Mouse (Mus musculus): ENCODE measurements around the gene Syn3. TPM values are rescaled to one million over a fixed set of nuclear protein-coding genes. Genes with fewer than 3 reads are reported as not detected.

Gene Syn3
- polyA plus RNA-seq, 1 experiment, result 3.3 TPM

DNA sequence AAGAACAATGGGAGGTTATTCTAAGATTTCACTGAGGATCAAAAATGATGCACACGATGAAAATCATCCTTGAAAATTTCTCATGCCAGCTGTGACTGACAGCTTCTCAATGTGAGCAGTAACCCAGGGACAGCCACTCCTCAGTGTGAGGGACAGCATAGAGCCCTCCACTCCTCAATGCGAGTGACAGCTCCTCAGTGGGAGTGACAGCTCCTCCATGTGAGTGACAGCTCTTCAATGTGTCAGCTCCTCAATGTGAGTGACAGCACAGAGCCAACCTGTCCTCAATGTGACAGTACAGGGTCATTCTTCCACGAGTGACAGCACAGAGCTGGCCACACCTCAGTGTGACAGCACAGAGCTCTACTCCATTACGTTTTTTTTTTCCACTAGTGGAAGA is 310.1 kb downstream of the Syn3 start:
- H3K27me3 ChIP-seq (replicated peaks; ENCODE audit: control insufficient read depth, insufficient read depth, low read length), result no peaks in the 10 kb centered on the region
- DNase-seq, result no peak
- no peak for TF ChIP-seq CTCF (conservative IDR thresholded peaks at IDR 0.05; ENCODE audit: insufficient read depth, insufficient read length, low read depth, low read length)
- TF ChIP-seq POLR2A (IDR thresholded peaks at IDR 0.05; ENCODE audit: low read depth, low read length), result no peak
- 81% methylated on average over 4 of the region's 4 CpGs for WGBS
- no peak overlapping the region for H3K4me3 ChIP-seq (ENCODE audit: insufficient read depth, low read depth, low read length)
- no peaks in the 10 kb centered on the region for H3K36me3 ChIP-seq (ENCODE audit: control insufficient read depth, insufficient read depth, low read length)
- no peak overlapping the region for H3K27ac ChIP-seq (ENCODE audit: insufficient read depth, low read depth, low read length)
- 0 out of 2 replicates have a peak, but pooled peaks cover 1% of the 10 kb centered on the region for H3K4me1 ChIP-seq (ENCODE audit: control insufficient read depth, insufficient read depth, low read length)

DNA sequence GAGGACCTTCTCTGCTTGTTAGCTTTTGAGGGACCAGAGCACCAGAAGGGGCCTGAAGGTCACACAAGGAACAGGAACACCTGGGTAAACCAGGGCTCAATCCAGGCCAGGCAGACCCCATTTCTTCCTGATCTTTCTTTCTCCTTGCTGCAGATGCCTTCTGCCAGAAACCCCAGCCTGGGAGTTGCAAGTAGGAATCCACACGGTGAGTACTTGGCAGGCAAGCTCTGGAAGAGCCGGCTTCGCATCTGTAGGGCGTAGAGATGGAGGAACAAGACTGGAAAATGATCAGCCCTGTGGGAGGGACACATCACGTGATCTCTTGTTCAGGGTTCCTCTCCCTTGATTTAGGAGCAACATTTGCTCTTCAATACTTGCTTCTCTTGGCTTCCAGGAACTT is 310.8 kb downstream of the Syn3 start:
- no peak overlapping the region for H3K27ac ChIP-seq (ENCODE audit: insufficient read depth, low read depth, low read length)
- H3K4me3 ChIP-seq (ENCODE audit: insufficient read depth, low read depth, low read length), result no peak overlapping the region
- no peaks in the 10 kb centered on the region for H3K27me3 ChIP-seq (replicated peaks; ENCODE audit: control insufficient read depth, insufficient read depth, low read length)
- no peaks in the 10 kb centered on the region for H3K36me3 ChIP-seq (ENCODE audit: control insufficient read depth, insufficient read depth, low read length)
- peaks cover 8% of the 10 kb centered on the region for H3K4me1 ChIP-seq (ENCODE audit: control insufficient read depth, insufficient read depth, low read length)
- DNase-seq, result no peak
- WGBS, result 87% methylated on average over 5 of the region's 5 CpGs
- TF ChIP-seq CTCF (conservative IDR thresholded peaks at IDR 0.05; ENCODE audit: insufficient read depth, insufficient read length, low read depth, low read length) (no peak), POLR2A (IDR thresholded peaks at IDR 0.05; ENCODE audit: low read depth, low read length) (no peak)

DNA sequence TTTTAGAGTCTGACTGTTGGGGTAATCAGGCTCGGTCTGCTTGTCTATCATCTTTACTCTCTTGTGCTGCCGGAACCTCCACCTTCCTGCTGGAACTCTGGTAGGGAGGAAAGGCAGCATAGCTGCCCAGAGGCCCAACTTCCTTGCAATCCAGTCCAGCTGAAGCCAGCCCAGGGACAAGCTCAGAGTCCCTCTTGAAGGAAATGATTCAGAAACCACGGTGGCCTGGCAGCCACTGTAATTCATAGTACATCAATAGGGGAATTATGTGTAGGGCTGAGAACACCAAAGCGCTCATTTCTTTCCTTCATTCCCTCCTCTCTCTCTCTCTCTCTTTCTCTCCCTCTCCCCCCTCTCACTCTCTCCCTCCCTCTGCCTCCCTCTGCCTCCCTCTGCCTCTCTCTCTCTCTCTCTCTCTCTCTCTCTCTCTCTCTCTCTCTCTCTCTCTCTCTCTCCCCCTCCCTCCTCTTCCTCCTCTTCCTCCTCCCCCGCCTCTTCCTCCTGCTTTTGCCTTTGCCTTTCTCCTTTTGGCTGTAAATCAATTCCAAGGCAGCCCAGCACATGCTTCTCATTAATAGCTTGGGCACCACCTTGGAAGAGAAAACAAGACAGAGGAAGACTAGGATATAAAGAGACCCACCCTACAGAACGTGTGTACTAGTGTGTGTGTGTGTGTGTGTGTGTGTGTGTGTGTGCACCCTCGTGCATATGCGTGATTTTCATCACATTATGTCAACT is 315.4 kb downstream of the Syn3 start:
- no peaks in the 10 kb centered on the region for H3K36me3 ChIP-seq (ENCODE audit: control insufficient read depth, insufficient read depth, low read length)
- no peak overlapping the region for H3K4me3 ChIP-seq (ENCODE audit: insufficient read depth, low read depth, low read length)
- H3K27me3 ChIP-seq (replicated peaks; ENCODE audit: control insufficient read depth, insufficient read depth, low read length), result no peaks in the 10 kb centered on the region
- H3K27ac ChIP-seq (ENCODE audit: insufficient read depth, low read depth, low read length), result peak overlapping the region; percentile 35
- TF ChIP-seq CTCF (conservative IDR thresholded peaks at IDR 0.05; ENCODE audit: insufficient read depth, insufficient read length, low read depth, low read length) (no peak), POLR2A (IDR thresholded peaks at IDR 0.05; ENCODE audit: low read depth, low read length) (no peak)
- H3K4me1 ChIP-seq (ENCODE audit: control insufficient read depth, insufficient read depth, low read length), result peaks cover 8% of the 10 kb centered on the region
- 58% methylated on average over 8 of the region's 8 CpGs for WGBS
- peak; percentile 46 for DNase-seq

DNA sequence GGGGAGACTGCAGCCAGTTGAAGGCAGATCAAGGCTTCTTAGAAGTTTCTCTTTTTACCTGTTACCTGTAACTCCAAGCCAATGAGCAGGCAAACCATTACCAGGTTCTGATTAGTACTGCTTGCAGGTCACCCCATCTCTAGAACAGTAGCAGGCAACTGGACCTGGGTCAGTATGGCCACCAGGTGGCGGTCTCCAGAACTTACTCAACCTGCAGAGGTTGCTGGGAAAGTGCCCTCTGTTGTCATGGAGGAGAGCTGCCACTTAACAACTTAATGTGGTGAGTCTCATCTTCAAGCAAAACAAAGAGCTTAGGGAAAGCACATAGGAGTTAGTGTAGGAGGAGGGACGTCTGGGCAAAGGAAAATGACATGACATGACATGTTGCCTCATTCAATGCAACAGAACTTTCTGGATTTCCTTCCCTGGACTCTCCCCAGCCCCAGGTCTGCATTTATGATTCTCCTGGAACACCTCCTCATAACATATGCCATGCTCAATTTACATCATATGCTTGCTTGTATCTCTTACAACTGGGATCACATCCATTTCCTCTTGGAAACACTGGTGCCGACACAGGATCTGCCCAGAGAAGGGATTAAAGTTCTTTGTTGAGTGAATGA is 316.4 kb downstream of the Syn3 start:
- Histone ChIP-seq H3K4me1 (ENCODE audit: control insufficient read depth, insufficient read depth, low read length) (peaks cover 8% of the 10 kb centered on the region), H3K27me3 (replicated peaks; ENCODE audit: control insufficient read depth, insufficient read depth, low read length) (no peaks in the 10 kb centered on the region), H3K27ac (ENCODE audit: insufficient read depth, low read depth, low read length) (no peak overlapping the region), H3K36me3 (ENCODE audit: control insufficient read depth, insufficient read depth, low read length) (no peaks in the 10 kb centered on the region), H3K4me3 (ENCODE audit: insufficient read depth, low read depth, low read length) (no peak overlapping the region)
- TF ChIP-seq CTCF (conservative IDR thresholded peaks at IDR 0.05; ENCODE audit: insufficient read depth, insufficient read length, low read depth, low read length) (peak; percentile 77), POLR2A (IDR thresholded peaks at IDR 0.05; ENCODE audit: low read depth, low read length) (no peak)
- DNase-seq, result peak; percentile 82
- 68% methylated on average over 3 of the region's 3 CpGs for WGBS

DNA sequence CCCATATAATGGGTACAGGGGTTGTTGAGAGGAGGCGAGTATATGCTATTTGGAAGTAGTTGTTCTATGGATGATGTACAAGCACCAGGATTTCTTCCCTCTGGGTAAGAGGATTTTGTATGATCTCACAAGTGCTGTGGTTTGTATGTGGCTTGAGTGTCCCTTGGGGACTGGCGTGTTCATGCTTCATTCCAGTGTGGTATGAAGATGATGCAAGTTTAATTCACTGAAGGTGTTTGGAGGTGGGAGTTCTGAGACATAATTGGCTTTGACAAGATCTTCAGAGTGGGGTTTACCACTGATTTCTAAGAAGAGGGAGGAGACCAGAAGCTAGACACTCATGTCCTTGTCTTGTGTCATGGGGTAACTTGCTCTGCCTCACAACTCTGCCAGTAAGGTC is 322.3 kb downstream of the Syn3 start:
- H3K4me1 ChIP-seq (ENCODE audit: control insufficient read depth, insufficient read depth, low read length), result no peaks in the 10 kb centered on the region; the same call in 1 of the 2 replicates
- no peaks in the 10 kb centered on the region for H3K36me3 ChIP-seq (ENCODE audit: control insufficient read depth, insufficient read depth, low read length)
- H3K27ac ChIP-seq (ENCODE audit: insufficient read depth, low read depth, low read length), result no peak overlapping the region
- no peak overlapping the region for H3K4me3 ChIP-seq (ENCODE audit: insufficient read depth, low read depth, low read length)
- no peak for DNase-seq
- WGBS, result 90% methylated on average over 2 of the region's 2 CpGs
- TF ChIP-seq POLR2A (IDR thresholded peaks at IDR 0.05; ENCODE audit: low read depth, low read length), result no peak
- TF ChIP-seq CTCF (conservative IDR thresholded peaks at IDR 0.05; ENCODE audit: insufficient read depth, insufficient read length, low read depth, low read length), result no peak
- H3K27me3 ChIP-seq (replicated peaks; ENCODE audit: control insufficient read depth, insufficient read depth, low read length), result no peaks in the 10 kb centered on the region

DNA sequence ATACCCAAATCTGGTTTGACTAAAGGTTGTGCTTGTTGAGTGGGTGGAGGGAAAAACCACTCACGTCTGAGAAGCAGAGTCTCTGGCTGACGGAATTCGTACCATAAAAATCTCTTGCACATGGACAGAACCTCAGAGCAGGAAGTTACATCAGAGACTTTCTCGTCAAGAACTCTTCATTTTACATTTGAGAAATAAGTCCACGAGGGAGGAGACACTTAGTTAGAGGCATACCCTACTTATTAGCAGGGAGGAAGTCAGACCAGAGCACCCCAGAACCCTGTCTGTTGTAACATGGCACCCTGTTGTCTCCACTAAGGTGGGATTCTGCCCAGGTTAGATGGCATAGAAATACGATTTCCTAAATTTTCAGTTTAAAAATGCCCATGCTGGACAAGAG is 324.7 kb downstream of the Syn3 start:
- Histone ChIP-seq H3K36me3 (ENCODE audit: control insufficient read depth, insufficient read depth, low read length) (no peaks in the 10 kb centered on the region), H3K27me3 (replicated peaks; ENCODE audit: control insufficient read depth, insufficient read depth, low read length) (no peaks in the 10 kb centered on the region), H3K27ac (ENCODE audit: insufficient read depth, low read depth, low read length) (no peak overlapping the region), H3K4me3 (ENCODE audit: insufficient read depth, low read depth, low read length) (no peak overlapping the region), H3K4me1 (ENCODE audit: control insufficient read depth, insufficient read depth, low read length) (no peaks in the 10 kb centered on the region; the same call in 1 of the 2 replicates)
- DNase-seq, result no peak
- 81% methylated on average over 6 of the region's 6 CpGs for WGBS
- no peak for TF ChIP-seq POLR2A (IDR thresholded peaks at IDR 0.05; ENCODE audit: low read depth, low read length)
- TF ChIP-seq CTCF (conservative IDR thresholded peaks at IDR 0.05; ENCODE audit: insufficient read depth, insufficient read length, low read depth, low read length), result no peak

DNA sequence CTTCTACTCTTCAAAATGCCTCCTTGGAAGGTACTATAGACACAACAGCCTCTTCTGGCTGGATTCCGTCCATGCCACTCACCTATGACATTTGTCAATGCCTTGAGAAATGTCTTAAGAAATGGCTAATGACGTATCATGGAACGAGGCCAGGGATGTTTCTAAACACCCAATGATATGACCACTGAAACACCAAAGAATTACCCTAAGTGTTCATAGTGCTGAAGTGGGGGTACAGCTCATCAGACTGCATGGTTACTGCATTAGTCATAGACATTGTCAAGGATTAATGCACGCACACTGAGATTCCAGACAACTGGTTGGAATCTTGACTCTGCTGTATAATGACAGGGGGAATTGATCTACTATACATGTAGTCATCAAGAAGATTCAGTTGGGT is 325.4 kb downstream of the Syn3 start:
- H3K4me1 ChIP-seq (ENCODE audit: control insufficient read depth, insufficient read depth, low read length), result no peaks in the 10 kb centered on the region; the same call in 1 of the 2 replicates
- DNase-seq, result no peak
- H3K36me3 ChIP-seq (ENCODE audit: control insufficient read depth, insufficient read depth, low read length), result no peaks in the 10 kb centered on the region
- no peak overlapping the region for H3K4me3 ChIP-seq (ENCODE audit: insufficient read depth, low read depth, low read length)
- WGBS, result 93% methylated on average over 4 of the region's 4 CpGs
- no peak for TF ChIP-seq CTCF (conservative IDR thresholded peaks at IDR 0.05; ENCODE audit: insufficient read depth, insufficient read length, low read depth, low read length)
- TF ChIP-seq POLR2A (IDR thresholded peaks at IDR 0.05; ENCODE audit: low read depth, low read length), result no peak
- no peak overlapping the region for H3K27ac ChIP-seq (ENCODE audit: insufficient read depth, low read depth, low read length)
- no peaks in the 10 kb centered on the region for H3K27me3 ChIP-seq (replicated peaks; ENCODE audit: control insufficient read depth, insufficient read depth, low read length)
